In the genomic region with DNA sequence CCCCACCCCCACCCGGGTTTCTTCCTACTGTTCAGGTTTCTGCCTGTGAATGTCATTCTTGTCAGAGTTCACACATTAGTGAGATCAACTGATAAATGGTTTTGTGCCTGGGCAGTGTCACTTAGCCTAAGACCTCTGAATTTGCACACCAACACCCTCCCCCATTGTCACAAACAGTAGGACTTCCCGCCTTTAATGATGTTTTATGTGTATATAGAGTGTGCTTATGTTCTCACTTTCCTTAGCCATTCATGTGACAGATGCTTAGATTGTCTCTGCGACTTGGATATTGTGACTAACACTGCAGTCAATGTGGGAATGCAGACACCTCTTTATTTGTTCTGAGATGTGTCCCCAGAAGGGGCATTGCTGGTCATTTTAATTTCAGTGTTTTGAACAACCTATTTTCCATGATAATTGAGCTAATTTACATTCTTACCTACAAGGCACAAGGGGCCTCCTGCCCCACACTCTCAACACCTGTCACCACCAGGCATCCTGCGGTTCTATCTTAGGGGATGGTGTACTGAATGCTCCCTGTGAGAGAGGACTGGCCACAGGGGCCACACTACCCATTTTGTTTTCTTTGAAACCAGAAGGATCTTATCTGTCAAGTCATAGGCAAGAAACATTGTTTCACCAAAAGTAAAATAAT, we compare ENCODE assay signal across 23 mouse cellular contexts.
DNase-seq lines count a peak whose midpoint lies in the region; ATAC-seq and TF ChIP-seq lines count a peak whose summit lies in the region.
"Had no signal": no experiment of that assay in that cellular context is flagged by ENCODE, and none has a peak within 500 bp of the region (broad histone marks: within the 10 kb centered on the region; RNA-seq: fewer than 3 reads in every experiment).

No protein-coding gene starts in this region.

- no peak overlapping the region for H3K4me2 ChIP-seq in hindbrain, embryonic 12.5 days (replicated peaks)
- H3K4me2 ChIP-seq in hindbrain, embryonic 16.5 days (ENCODE audit: low read length): no peak overlapping the region
- H3K4me2 ChIP-seq: embryonic facial prominence, embryonic 15.5 days; hindbrain, embryonic 15.5 days had no signal

- TF ChIP-seq CTCF in C2C12 (IDR thresholded peaks at IDR 0.05; ENCODE audit: control insufficient read depth, insufficient read depth, insufficient read length): no peak
- TF ChIP-seq CTCF in brain, embryonic 14.5 days (IDR thresholded peaks at IDR 0.05; ENCODE audit: borderline replicate concordance, extremely low read depth, insufficient read depth, insufficient read length): no peak

- H3K79me2 ChIP-seq in C2C12 (ENCODE audit: control insufficient read depth, insufficient read depth): no peaks in the 10 kb centered on the region

- peaks cover 21% of the 10 kb centered on the region for H3K4me1 ChIP-seq in hindbrain, embryonic 12.5 days
- H3K4me1 ChIP-seq in hindbrain, embryonic 16.5 days (ENCODE audit: control insufficient read depth, insufficient read depth, low read depth, low read length): no peaks in the 10 kb centered on the region; the same call in 1 of the 2 replicates
- H3K4me1 ChIP-seq: embryonic facial prominence, embryonic 15.5 days had no signal

- no peaks in the 10 kb centered on the region for H3K79me3 ChIP-seq in C2C12 (ENCODE audit: low read depth)

- no peaks in the 10 kb centered on the region for H3K36me3 ChIP-seq in hindbrain, embryonic 12.5 days
- no peaks in the 10 kb centered on the region for H3K36me3 ChIP-seq in hindbrain, embryonic 16.5 days (ENCODE audit: control insufficient read depth, insufficient read depth, low read length)
- H3K36me3 ChIP-seq in C2C12 (ENCODE audit: control insufficient read depth, insufficient read depth): no peaks in the 10 kb centered on the region
- H3K36me3 ChIP-seq: embryonic facial prominence, embryonic 15.5 days; hindbrain, embryonic 15.5 days had no signal

- H3ac ChIP-seq in C2C12 (ENCODE audit: control insufficient read depth, insufficient read length, low read depth): no peak overlapping the region

- 21% methylated on average over 4 of the region's 4 CpGs for WGBS in hindbrain, embryonic 12.5 days
- 13% methylated on average over 4 of the region's 4 CpGs for WGBS in hindbrain, embryonic 16.5 days

- H3K9ac ChIP-seq in hindbrain, embryonic 12.5 days: no peak overlapping the region
- H3K9ac ChIP-seq in hindbrain, embryonic 16.5 days (ENCODE audit: low read depth, low read length): no peak overlapping the region
- H3K9ac ChIP-seq: embryonic facial prominence, embryonic 15.5 days; hindbrain, embryonic 15.5 days had no signal

- DNase-seq in brain, embryonic 14.5 days (ENCODE audit: low read depth): peak; percentile 73
- DNase-seq in mesoderm, embryonic 11.5 days (ENCODE audit: low read depth, low spot score): peak; percentile 36
- DNase-seq in spleen, postnatal 14 days (ENCODE audit: low spot score in 2 of 2): no peak
- no peak for DNase-seq in adrenal gland, postnatal 36 days
- DNase-seq: cerebellum, adult 2 months; cerebellum, postnatal 36 days; gastrocnemius, postnatal 36 days; kidney, postnatal 10 days; layer of hippocampus, postnatal 36 days; left cerebral cortex, postnatal 4 days; liver; right cerebral cortex, postnatal 4 days had no signal

- ATAC-seq in hindbrain, embryonic 12.5 days (ENCODE audit: low FRiP score): peak; percentile 30
- ATAC-seq in hindbrain, embryonic 16.5 days: no peak
- ATAC-seq: activated CD4-positive, CD25-positive, alpha-beta regulatory T cell, adult 4 months; intestine, postnatal 0 days; lung, postnatal 0 days had no signal

- no peak overlapping the region for H3K4me3 ChIP-seq in hindbrain, embryonic 12.5 days
- no peak overlapping the region for H3K4me3 ChIP-seq in hindbrain, embryonic 16.5 days (ENCODE audit: low read length)
- no peak overlapping the region for H3K4me3 ChIP-seq in C2C12 (ENCODE audit: insufficient read depth, poor library complexity, severe bottlenecking)
- H3K4me3 ChIP-seq: embryonic facial prominence, embryonic 15.5 days; hindbrain, embryonic 15.5 days; layer of hippocampus, adult 2 months; megakaryocyte, embryonic 14.5 days had no signal

- TF ChIP-seq POLR2A in brain, embryonic 14.5 days (IDR thresholded peaks at IDR 0.05; ENCODE audit: borderline replicate concordance, extremely low read depth, insufficient read depth, insufficient read length, poor library complexity, severe bottlenecking): no peak

- H3K27ac ChIP-seq in hindbrain, embryonic 12.5 days: no peak overlapping the region
- no peak overlapping the region for H3K27ac ChIP-seq in hindbrain, embryonic 16.5 days (ENCODE audit: low read depth, low read length)
- H3K27ac ChIP-seq: embryonic facial prominence, embryonic 15.5 days; hindbrain, embryonic 15.5 days; layer of hippocampus, adult 2 months; stomach, postnatal 0 days had no signal

- no peaks in the 10 kb centered on the region for H3K9me3 ChIP-seq in hindbrain, embryonic 12.5 days (replicated peaks)
- H3K9me3 ChIP-seq in hindbrain, embryonic 16.5 days (ENCODE audit: control insufficient read depth, low read length): no peaks in the 10 kb centered on the region
- H3K9me3 ChIP-seq: embryonic facial prominence, embryonic 15.5 days; hindbrain, embryonic 15.5 days; megakaryocyte, embryonic 14.5 days had no signal

- no peaks in the 10 kb centered on the region for H3K27me3 ChIP-seq in hindbrain, embryonic 12.5 days
- no peaks in the 10 kb centered on the region for H3K27me3 ChIP-seq in hindbrain, embryonic 16.5 days (replicated peaks; ENCODE audit: control insufficient read depth, insufficient read depth, low read length)
- no peaks in the 10 kb centered on the region for H3K27me3 ChIP-seq in C2C12 (ENCODE audit: control insufficient read depth, insufficient read depth, insufficient read length)
- H3K27me3 ChIP-seq: embryonic facial prominence, embryonic 15.5 days; hindbrain, embryonic 15.5 days; megakaryocyte, embryonic 14.5 days had no signal

TF ChIP-seq in C2C12, 6 proteins besides CTCF, POLR2A, EP300 and RAD21:
- TF ChIP-seq USF1 (IDR thresholded peaks at IDR 0.05; ENCODE audit: low read depth): no peak
- TF ChIP-seq MYOD1 (IDR thresholded peaks at IDR 0.05; ENCODE audit: control insufficient read depth, insufficient read length, low read depth): peak; percentile 31

Comparison
In these comparisons a context has a peak if more than half of its experiments do, and no peak if none do; other contexts are left out.
1. DNase-seq: peak in brain, embryonic 14.5 days (single experiment) and mesoderm, embryonic 11.5 days (single experiment); none in spleen, postnatal 14 days (0 of 2) and adrenal gland, postnatal 36 days (0 of 2).